Mouse (Mus musculus): ENCODE results near the gene Sqstm1. TPM values are rescaled to one million over a fixed set of nuclear protein-coding genes. Genes with fewer than 3 reads are reported as not detected.

Gene Sqstm1
- total RNA-seq, 2 experiments from 2014 or later = 56.7 to 298 TPM

Other genes with a start within 250 kb of the Sqstm1 start
- gene Rnf130, start 185.5 kb downstream of the Sqstm1 start, total RNA-seq (2015) = 424 and 462 TPM in 2 replicates
- gene Rnf130, start 185.5 kb downstream of the Sqstm1 start, total RNA-seq (2017) = 408 and 436 TPM in 2 replicates
- 17.8 and 23.5 TPM in 2 replicates for gene Tbc1d9b, start 79.4 kb downstream of the Sqstm1 start, total RNA-seq (2015)
- gene Tbc1d9b, start 79.4 kb downstream of the Sqstm1 start, total RNA-seq (2017) = 30.9 and 36.7 TPM in 2 replicates
- gene Mrnip, start 36.4 kb downstream of the Sqstm1 start, total RNA-seq (2015) = 7.6 and 9.2 TPM in 2 replicates
- gene Mrnip, start 36.4 kb downstream of the Sqstm1 start, total RNA-seq (2017) = 7.5 and 11.6 TPM in 2 replicates
- 17.1 and 22.2 TPM in 2 replicates for gene Mgat4b, start 63 bp upstream of the Sqstm1 start, total RNA-seq (2015)
- gene Mgat4b, start 63 bp upstream of the Sqstm1 start, total RNA-seq (2017) = 9.1 and 12.1 TPM in 2 replicates
- gene Ltc4s, start 27.8 kb upstream of the Sqstm1 start, total RNA-seq (2015) = not detected in 2 replicates
- 0.66 TPM in 1 of 2 replicates, not detected in the other for gene Ltc4s, start 27.8 kb upstream of the Sqstm1 start, total RNA-seq (2017)
- gene Maml1, start 81.5 kb upstream of the Sqstm1 start, total RNA-seq (2015) = 28.0 and 30.6 TPM in 2 replicates
- 8.8 and 11.7 TPM in 2 replicates for gene Maml1, start 81.5 kb upstream of the Sqstm1 start, total RNA-seq (2017)
- 242 and 264 TPM in 2 replicates for gene Canx, start 114.8 kb upstream of the Sqstm1 start, total RNA-seq (2015)
- 684 and 685 TPM in 2 replicates for gene Canx, start 114.8 kb upstream of the Sqstm1 start, total RNA-seq (2017)
- gene Cby3, start 143.6 kb upstream of the Sqstm1 start, total RNA-seq (2015) = not detected in 2 replicates
- not detected in 2 replicates for gene Cby3, start 143.6 kb upstream of the Sqstm1 start, total RNA-seq (2017)
- 400 and 438 TPM in 2 replicates for gene Hnrnph1, start 166.2 kb upstream of the Sqstm1 start, total RNA-seq (2015)
- 436 and 510 TPM in 2 replicates for gene Hnrnph1, start 166.2 kb upstream of the Sqstm1 start, total RNA-seq (2017)
- gene Rufy1, start 220.3 kb upstream of the Sqstm1 start, total RNA-seq (2015) = 51.2 and 53.0 TPM in 2 replicates
- 81.6 and 82.2 TPM in 2 replicates for gene Rufy1, start 220.3 kb upstream of the Sqstm1 start, total RNA-seq (2017)

All from megakaryocyte, adult 5-6 weeks (primary cell).